Mouse (Mus musculus) heart, postnatal 25 days (tissue): ENCODE results near the gene Paics. TPM values are rescaled to one million over a fixed set of nuclear protein-coding genes. Genes with fewer than 3 reads are reported as not detected.
A peak's percentile ranks its signal among the peaks of the same experiment; 100 is the strongest.

ENCODE experiments used
- DNase-seq: peaks from one replicate; pipeline ENCODE4 v3.0.0; 2022; ENCODE audit warnings: low spot score
- intact Hi-C: fragments of 180-260 bp; cut with DNase I; formaldehyde crosslinking; loops from one replicate; pipeline ENCODE4 v1.15.1; 2025
- total RNA-seq, 2 experiments: library from RNA; stranded (reverse); gene quantifications; 2 replicates each; pipeline ENCODE4 v1.2.3; 2021

Gene Paics
- total RNA-seq, 2 experiments from 2014 or later: 138 to 159 TPM

GRCm38 (mm10) chr5:76998416-76998815 is 47.3 kb downstream of the Paics start:
- no peak for DNase-seq
- intact Hi-C loops: loop anchor here (2.0 to 5.0 kb wide), 2 partner anchors 169 to 218 kb away; no protein-coding TSS in a partner anchor

GRCm38 (mm10) chr5:77001192-77001591 is 50.1 kb downstream of the Paics start:
- no peak for DNase-seq
- intact Hi-C loops: no loop called here

- intact Hi-C loops: no loop called here
- DNase-seq: no peak
These were observed 53.1 kb downstream of the Paics start, which contains the start of gene Arl9 for GRCm38 (mm10) chr5:77004051-77004821. Gene Arl9, plus strand, starts transcription at chr5:77004055.

- no peak for DNase-seq
- intact Hi-C loops: no loop called here
These were observed 59.2 kb downstream of the Paics start for GRCm38 (mm10) chr5:77010352-77010751.

GRCm38 (mm10) chr5:77011082-77011481 is 60.0 kb downstream of the Paics start:
- no peak for DNase-seq
- intact Hi-C loops: no loop called here

GRCm38 (mm10) chr5:77013171-77013570 is 62.1 kb downstream of the Paics start:
- DNase-seq: no peak
- intact Hi-C loops: no loop called here

GRCm38 (mm10) chr5:77015544-77016482 is 64.7 kb downstream of the Paics start, which contains the start of gene Thegl:
Gene Thegl, plus strand, starts transcription at chr5:77016023.
- intact Hi-C loops: no loop called here

More at GRCm38 (mm10) chr5:77015544-77016482, 64.7 kb downstream of the Paics start, which contains the start of gene Thegl:
- DNase-seq: peak; percentile 45

Other genes starting within 250 kb of the Paics start
- 10 to 100 TPM; 14.4 to 15.4 TPM for gene Aasdh, start 45.8 kb upstream of the Paics start, total RNA-seq
- 10 to 100 TPM; 12.2 to 15.5 TPM for gene Ppat, start 271 bp downstream of the Paics start, total RNA-seq
- 10 to 100 TPM; 52.7 to 59.6 TPM for gene Srp72, start 23.4 kb downstream of the Paics start, total RNA-seq
- gene Arl9, start 52.7 kb downstream of the Paics start, total RNA-seq: not detected
- gene Thegl, start 64.7 kb downstream of the Paics start, total RNA-seq: not detected
- gene Hopx, start 163.8 kb downstream of the Paics start, total RNA-seq: 100 to 1,000 TPM; 402 to 442 TPM